Mouse (Mus musculus): ENCODE measurements at regions not wholly inside any gene's neighbourhood (a gene's known extent, or its start where the extent isn't known, plus 50 kb on each side); places are given as distances from the start of the nearest gene placed in this dataset.
"Not testable (repeated sequence)": the region's sequence is repeated elsewhere in the genome, so short reads cannot be mapped to it uniquely, and the experiment has no call there.

- H3K36me3 ChIP-seq (ENCODE audit: control insufficient read depth, insufficient read depth, low read length), result no peaks in the 10 kb centered on the region
- ATAC-seq (ENCODE audit: low FRiP score) (no peak), DNase-seq (ENCODE audit: low spot score) (no peak)
- H3K9me3 ChIP-seq (ENCODE audit: control insufficient read depth, low read length), result no peaks in the 10 kb centered on the region
- no peak overlapping the region for H3K4me2 ChIP-seq (replicated peaks; ENCODE audit: low read depth, low read length)
- WGBS, result 81% methylated on average over 1 of the region's 1 CpGs
- no peak overlapping the region for H3K27ac ChIP-seq (ENCODE audit: low read depth, low read length)
- H3K4me3 ChIP-seq (ENCODE audit: low read depth, low read length), result no peak overlapping the region
- no peak overlapping the region for H3K9ac ChIP-seq (ENCODE audit: low read depth, low read length)
- no peaks in the 10 kb centered on the region for H3K27me3 ChIP-seq (ENCODE audit: control insufficient read depth, insufficient read depth, low read length)
- no peaks in the 10 kb centered on the region for H3K4me1 ChIP-seq (replicated peaks; ENCODE audit: control insufficient read depth, insufficient read depth, low read length)
These were observed 167.1 kb downstream of the Pcdh17 start for GRCm38 (mm10) chr14:84610476-84610875.

- WGBS, result 45% methylated on average over 4 of the region's 4 CpGs
- DNase-seq (ENCODE audit: low spot score) (peak; percentile 5), ATAC-seq (ENCODE audit: low FRiP score) (no peak)
- Histone ChIP-seq H3K9ac (ENCODE audit: low read depth, low read length) (no peak overlapping the region), H3K4me1 (replicated peaks; ENCODE audit: control insufficient read depth, insufficient read depth, low read length) (no peaks in the 10 kb centered on the region), H3K27ac (ENCODE audit: low read depth, low read length) (no peak overlapping the region), H3K27me3 (ENCODE audit: control insufficient read depth, insufficient read depth, low read length) (no peaks in the 10 kb centered on the region), H3K36me3 (ENCODE audit: control insufficient read depth, insufficient read depth, low read length) (no peaks in the 10 kb centered on the region), H3K4me3 (ENCODE audit: low read depth, low read length) (no peak overlapping the region), H3K9me3 (ENCODE audit: control insufficient read depth, low read length) (no peaks in the 10 kb centered on the region), H3K4me2 (replicated peaks; ENCODE audit: low read depth, low read length) (no peak overlapping the region)
These were observed 169.2 kb downstream of the Pcdh17 start for GRCm38 (mm10) chr14:84612551-84612950.

- Histone ChIP-seq H3K4me2 (replicated peaks; ENCODE audit: low read depth, low read length) (no peak overlapping the region), H3K4me3 (ENCODE audit: low read depth, low read length) (no peak overlapping the region), H3K9me3 (ENCODE audit: control insufficient read depth, low read length) (no peaks in the 10 kb centered on the region), H3K27ac (ENCODE audit: low read depth, low read length) (no peak overlapping the region), H3K4me1 (replicated peaks; ENCODE audit: control insufficient read depth, insufficient read depth, low read length) (no peaks in the 10 kb centered on the region), H3K27me3 (ENCODE audit: control insufficient read depth, insufficient read depth, low read length) (no peaks in the 10 kb centered on the region), H3K9ac (ENCODE audit: low read depth, low read length) (no peak overlapping the region), H3K36me3 (ENCODE audit: control insufficient read depth, insufficient read depth, low read length) (no peaks in the 10 kb centered on the region)
- ATAC-seq (ENCODE audit: low FRiP score), result no peak
- 69% methylated on average over 1 of the region's 1 CpGs for WGBS
- DNase-seq (ENCODE audit: low spot score), result no peak
These were observed 201.7 kb downstream of the Pcdh17 start for GRCm38 (mm10) chr14:84645026-84645425.

GRCm38 (mm10) chr14:84645972-84646577 lies 202.7 kb downstream of the Pcdh17 start:
- Histone ChIP-seq H3K9me3 (ENCODE audit: control insufficient read depth, low read length) (no peaks in the 10 kb centered on the region), H3K36me3 (ENCODE audit: control insufficient read depth, insufficient read depth, low read length) (no peaks in the 10 kb centered on the region), H3K4me1 (replicated peaks; ENCODE audit: control insufficient read depth, insufficient read depth, low read length) (no peaks in the 10 kb centered on the region), H3K9ac (ENCODE audit: low read depth, low read length) (no peak overlapping the region), H3K27me3 (ENCODE audit: control insufficient read depth, insufficient read depth, low read length) (no peaks in the 10 kb centered on the region), H3K4me2 (replicated peaks; ENCODE audit: low read depth, low read length) (no peak overlapping the region), H3K27ac (ENCODE audit: low read depth, low read length) (no peak overlapping the region), H3K4me3 (ENCODE audit: low read depth, low read length) (no peak overlapping the region)
- DNase-seq (ENCODE audit: low spot score) (no peak), ATAC-seq (ENCODE audit: low FRiP score) (no peak)
- WGBS, result 94% methylated on average over 3 of the region's 3 CpGs

- 25% methylated on average over 6 of the region's 6 CpGs for WGBS
- H3K36me3 ChIP-seq (ENCODE audit: control insufficient read depth, insufficient read depth, low read length), result no peaks in the 10 kb centered on the region
- no peak overlapping the region for H3K4me3 ChIP-seq (ENCODE audit: low read depth, low read length)
- no peak overlapping the region for H3K27ac ChIP-seq (ENCODE audit: low read depth, low read length)
- no peaks in the 10 kb centered on the region for H3K27me3 ChIP-seq (ENCODE audit: control insufficient read depth, insufficient read depth, low read length)
- DNase-seq (ENCODE audit: low spot score) (peak; percentile 4), ATAC-seq (ENCODE audit: low FRiP score) (peak; percentile 69; the same call in 1 of the 2 replicates)
- H3K9ac ChIP-seq (ENCODE audit: low read depth, low read length), result no peak overlapping the region
- H3K4me1 ChIP-seq (replicated peaks; ENCODE audit: control insufficient read depth, insufficient read depth, low read length), result no peaks in the 10 kb centered on the region
- H3K9me3 ChIP-seq (ENCODE audit: control insufficient read depth, low read length), result no peaks in the 10 kb centered on the region
- H3K4me2 ChIP-seq (replicated peaks; ENCODE audit: low read depth, low read length), result no peak overlapping the region
These were observed 215.9 kb downstream of the Pcdh17 start for GRCm38 (mm10) chr14:84659206-84659775.

- H3K4me2 ChIP-seq (replicated peaks; ENCODE audit: low read depth, low read length); H3K36me3 ChIP-seq (ENCODE audit: control insufficient read depth, insufficient read depth, low read length); H3K27ac ChIP-seq (ENCODE audit: low read depth, low read length); ATAC-seq (ENCODE audit: low FRiP score); H3K27me3 ChIP-seq (ENCODE audit: control insufficient read depth, insufficient read depth, low read length); H3K4me3 ChIP-seq (ENCODE audit: low read depth, low read length); H3K9ac ChIP-seq (ENCODE audit: low read depth, low read length); H3K9me3 ChIP-seq (ENCODE audit: control insufficient read depth, low read length); H3K4me1 ChIP-seq (replicated peaks; ENCODE audit: control insufficient read depth, insufficient read depth, low read length): not testable (repeated sequence)
- DNase-seq (ENCODE audit: low spot score), result peak; percentile 54
- 87% methylated on average over 2 of the region's 2 CpGs for WGBS
These were observed 224.3 kb downstream of the Pcdh17 start for GRCm38 (mm10) chr14:84667685-84668084.

- H3K4me1 ChIP-seq (replicated peaks; ENCODE audit: control insufficient read depth, insufficient read depth, low read length), result no peaks in the 10 kb centered on the region
- no peaks in the 10 kb centered on the region for H3K27me3 ChIP-seq (ENCODE audit: control insufficient read depth, insufficient read depth, low read length)
- WGBS, result 62% methylated on average over 7 of the region's 7 CpGs
- no peak for DNase-seq (ENCODE audit: low spot score)
- no peak overlapping the region for H3K9ac ChIP-seq (ENCODE audit: low read depth, low read length)
- no peak for ATAC-seq (ENCODE audit: low FRiP score)
- no peaks in the 10 kb centered on the region for H3K9me3 ChIP-seq (ENCODE audit: control insufficient read depth, low read length)
- no peak overlapping the region for H3K4me3 ChIP-seq (ENCODE audit: low read depth, low read length)
- no peak overlapping the region for H3K27ac ChIP-seq (ENCODE audit: low read depth, low read length)
- H3K36me3 ChIP-seq (ENCODE audit: control insufficient read depth, insufficient read depth, low read length), result no peaks in the 10 kb centered on the region
- no peak overlapping the region for H3K4me2 ChIP-seq (replicated peaks; ENCODE audit: low read depth, low read length)
These were observed 228.5 kb downstream of the Pcdh17 start for GRCm38 (mm10) chr14:84671678-84672472.

GRCm38 (mm10) chr14:84686848-84687247 lies 243.5 kb downstream of the Pcdh17 start:
- H3K9ac ChIP-seq (ENCODE audit: low read depth, low read length), result no peak overlapping the region
- no peaks in the 10 kb centered on the region for H3K9me3 ChIP-seq (ENCODE audit: control insufficient read depth, low read length)
- WGBS, result 78% methylated on average over 3 of the region's 3 CpGs
- H3K27me3 ChIP-seq (ENCODE audit: control insufficient read depth, insufficient read depth, low read length), result no peaks in the 10 kb centered on the region
- no peaks in the 10 kb centered on the region for H3K36me3 ChIP-seq (ENCODE audit: control insufficient read depth, insufficient read depth, low read length)
- no peak overlapping the region for H3K4me3 ChIP-seq (ENCODE audit: low read depth, low read length)
- ATAC-seq (ENCODE audit: low FRiP score) (no peak), DNase-seq (ENCODE audit: low spot score) (no peak)
- no peaks in the 10 kb centered on the region for H3K4me1 ChIP-seq (replicated peaks; ENCODE audit: control insufficient read depth, insufficient read depth, low read length)
- H3K27ac ChIP-seq (ENCODE audit: low read depth, low read length), result no peak overlapping the region
- H3K4me2 ChIP-seq (replicated peaks; ENCODE audit: low read depth, low read length), result no peak overlapping the region

- ATAC-seq (ENCODE audit: low FRiP score) (no peak), DNase-seq (ENCODE audit: low spot score) (no peak)
- Histone ChIP-seq H3K4me1 (replicated peaks; ENCODE audit: control insufficient read depth, insufficient read depth, low read length) (no peaks in the 10 kb centered on the region), H3K9me3 (ENCODE audit: control insufficient read depth, low read length) (no peaks in the 10 kb centered on the region), H3K27me3 (ENCODE audit: control insufficient read depth, insufficient read depth, low read length) (no peaks in the 10 kb centered on the region), H3K4me2 (replicated peaks; ENCODE audit: low read depth, low read length) (no peak overlapping the region), H3K36me3 (ENCODE audit: control insufficient read depth, insufficient read depth, low read length) (no peaks in the 10 kb centered on the region), H3K4me3 (ENCODE audit: low read depth, low read length) (no peak overlapping the region), H3K9ac (ENCODE audit: low read depth, low read length) (no peak overlapping the region), H3K27ac (ENCODE audit: low read depth, low read length) (no peak overlapping the region)
- WGBS, result 82% methylated on average over 3 of the region's 3 CpGs
These were observed 247.4 kb downstream of the Pcdh17 start for GRCm38 (mm10) chr14:84690810-84691209.
